Mouse (Mus musculus) lung, adult 2 months (tissue): ENCODE measurements around the gene Ripk4. TPM values are rescaled to one million over a fixed set of nuclear protein-coding genes. Genes with fewer than 3 reads are reported as not detected.
A peak's percentile ranks its signal among the peaks of the same experiment; 100 is the strongest.

Experiments used
- DNase-seq: peaks from one replicate; pipeline ENCODE4 v3.0.0; 2022
- H3K4me1 ChIP-seq: fragments of 200-500 bp; 2 replicates; pipeline ENCODE4 v1.6.1; 2011; ENCODE audit warnings: low read length; ENCODE audit not compliant: control insufficient read depth, insufficient read depth
- H3K4me3 ChIP-seq: fragments of 200-500 bp; replicated peaks from 2 replicates; pipeline ENCODE3; 2011; ENCODE audit warnings: low read depth, mild to moderate bottlenecking, control low read depth, low read length; ENCODE audit errors: extremely low read depth
- CTCF ChIP-seq: fragments of 200-500 bp; IDR thresholded peaks from 2 replicates; pipeline ENCODE4 v1.5.1; 2011; ENCODE audit warnings: mild to moderate bottlenecking, low read length, control low read depth; ENCODE audit not compliant: insufficient read depth
- POLR2A ChIP-seq: fragments of 200-500 bp; IDR thresholded peaks from 2 replicates; pipeline ENCODE4 v1.6.1; 2011; ENCODE audit warnings: low read depth, mild to moderate bottlenecking, control low read depth, low read length, borderline replicate concordance; ENCODE audit errors: extremely low read depth
- WGBS: fragments of 180-500 bp; shearing (Covaris S2); methylation state at CpG from one replicate; pipeline ENCODE4 v1.1.7; 2018; 5-methylcytosine and 5-hydroxymethylcytosine counted together
- polyA plus RNA-seq: library from polyadenylated mRNA; depleted of rRNA; stranded (reverse); fragments of >200 nt; gene quantifications from 2 replicates; pipeline ENCODE4 v1.2.3, GENCODE M21; 2012; rRNA removed

Ripk4 gene
- polyA plus RNA-seq: 15.5 and 16.7 TPM in 2 replicates

DNA sequence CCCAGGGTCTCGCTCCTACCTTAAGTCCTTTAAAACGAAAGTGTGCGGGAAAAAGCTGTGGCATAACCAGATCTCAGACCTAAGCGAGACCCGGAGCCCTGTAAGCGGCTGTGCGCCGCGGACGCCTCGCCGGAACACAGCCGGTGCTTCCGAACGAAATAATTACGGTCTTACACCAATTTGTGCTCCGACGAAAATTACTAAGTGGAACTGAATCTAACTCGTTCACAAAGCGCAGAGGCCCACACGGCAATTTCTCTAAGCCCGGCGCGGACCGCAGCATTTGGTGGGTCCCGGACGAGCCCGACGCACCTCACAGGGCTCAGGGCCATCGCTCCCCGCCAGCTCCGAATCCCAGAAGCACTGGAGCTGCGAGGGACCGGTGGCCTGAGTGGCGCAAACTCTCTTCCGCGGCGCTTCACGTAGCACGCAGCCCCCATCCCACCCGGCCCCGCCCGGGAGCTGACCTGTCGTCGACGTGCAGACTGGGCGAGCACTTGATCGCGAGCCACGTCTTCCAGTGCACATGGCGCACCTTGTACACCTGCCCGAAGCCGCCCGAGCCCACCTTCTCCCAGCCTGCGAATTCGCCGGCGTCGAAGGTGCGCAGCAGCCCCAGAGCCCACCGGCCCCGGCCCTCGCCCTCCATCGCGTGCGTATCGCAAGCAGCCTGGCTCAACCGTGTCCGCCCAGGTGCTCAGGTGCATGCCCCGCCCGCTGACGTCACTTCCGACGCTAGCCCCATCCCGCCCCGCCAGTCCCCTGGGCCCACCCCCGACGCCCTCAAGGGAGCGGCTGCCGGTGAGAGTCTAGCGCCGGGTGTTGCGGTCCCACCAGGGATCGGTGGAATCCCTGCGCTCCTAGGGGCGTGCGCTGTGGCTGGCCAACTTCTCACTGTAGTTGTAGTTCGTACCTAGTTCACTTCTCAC lies at the start of gene Ripk4:
Gene Ripk4, minus strand, starts transcription at position 727 of the 929 bp plus-strand sequence.
- 3% methylated on average over 88 of the region's 88 CpGs for WGBS
- H3K4me3 ChIP-seq: peak within 1 kb of the TSS; percentile 66
- peaks cover 5% of the 10 kb centered on the region; the same call in 1 of the 2 replicates for H3K4me1 ChIP-seq
- TF ChIP-seq CTCF (no peak), POLR2A (peak; percentile 61; the same call in 1 of the 2 replicates)
- peak; percentile 81 for DNase-seq

GRCm38 (mm10) chr16:97808881-97809280 lies 45.3 kb upstream of the Ripk4 start:
- 98% methylated on average over 3 of the region's 3 CpGs for WGBS
- no peak for TF ChIP-seq POLR2A
- no peak for TF ChIP-seq CTCF
- Histone ChIP-seq H3K4me1 (no peaks in the 10 kb centered on the region), H3K4me3 (no peak overlapping the region)
- no peak for DNase-seq

GRCm38 (mm10) chr16:97805646-97806045 lies 42.1 kb upstream of the Ripk4 start:
- no peaks in the 10 kb centered on the region for H3K4me1 ChIP-seq
- DNase-seq: no peak
- 95% methylated on average over 3 of the region's 3 CpGs for WGBS
- no peak overlapping the region for H3K4me3 ChIP-seq
- no peak for TF ChIP-seq POLR2A
- TF ChIP-seq CTCF: no peak

GRCm38 (mm10) chr16:97804680-97805547 lies 41.3 kb upstream of the Ripk4 start:
- peak; percentile 78 for DNase-seq
- Histone ChIP-seq H3K4me3 (no peak overlapping the region), H3K4me1 (no peaks in the 10 kb centered on the region)
- 74% methylated on average over 7 of the region's 7 CpGs for WGBS
- TF ChIP-seq CTCF (peak; percentile 71), POLR2A (no peak)

DNA sequence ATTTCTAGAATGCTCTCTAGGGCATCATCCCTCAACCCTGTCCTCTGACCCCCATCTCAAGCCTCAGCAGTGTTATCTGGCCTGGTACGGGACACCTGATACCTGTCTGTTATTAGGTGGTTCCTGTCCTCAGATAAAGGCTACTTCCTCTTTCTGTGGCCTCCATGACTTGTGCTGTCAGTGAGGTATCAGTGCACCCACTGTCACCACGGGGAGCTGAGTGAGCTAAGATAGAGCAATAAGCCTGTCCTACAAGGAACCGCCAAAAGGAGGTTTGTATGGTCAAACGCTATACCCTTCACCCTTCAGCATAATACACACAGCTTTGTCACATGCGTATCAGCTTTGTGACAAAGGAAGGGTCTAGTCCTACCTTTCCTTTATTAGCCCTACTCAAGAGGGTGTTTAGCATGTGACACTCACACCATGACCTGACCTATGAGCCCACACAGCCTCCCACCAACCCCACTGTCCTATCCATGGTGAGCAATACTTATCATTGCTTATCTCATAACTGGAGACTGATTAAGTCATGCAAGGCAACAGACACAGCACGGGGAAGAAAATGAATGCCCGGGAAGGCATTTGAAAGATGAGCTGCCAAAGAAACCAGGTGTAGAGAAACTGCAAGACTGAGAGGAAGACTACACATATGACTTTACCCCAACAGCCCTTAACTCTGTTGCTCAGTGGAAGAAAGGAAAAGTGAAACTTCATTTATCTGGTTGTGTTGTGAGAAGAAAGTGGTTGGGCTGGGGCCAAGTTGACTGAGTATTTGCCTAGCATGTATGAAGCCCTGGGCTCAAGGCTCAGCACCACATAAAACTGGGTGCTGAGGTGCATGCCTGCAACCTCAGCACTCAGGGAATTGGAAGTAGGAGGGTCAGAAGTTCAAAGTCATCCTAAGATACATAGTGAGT lies 34.6 kb upstream of the Ripk4 start:
- no peak overlapping the region for H3K4me3 ChIP-seq
- TF ChIP-seq POLR2A (no peak), CTCF (no peak)
- H3K4me1 ChIP-seq: no peaks in the 10 kb centered on the region
- DNase-seq: no peak
- 92% methylated on average over 7 of the region's 7 CpGs for WGBS

DNA sequence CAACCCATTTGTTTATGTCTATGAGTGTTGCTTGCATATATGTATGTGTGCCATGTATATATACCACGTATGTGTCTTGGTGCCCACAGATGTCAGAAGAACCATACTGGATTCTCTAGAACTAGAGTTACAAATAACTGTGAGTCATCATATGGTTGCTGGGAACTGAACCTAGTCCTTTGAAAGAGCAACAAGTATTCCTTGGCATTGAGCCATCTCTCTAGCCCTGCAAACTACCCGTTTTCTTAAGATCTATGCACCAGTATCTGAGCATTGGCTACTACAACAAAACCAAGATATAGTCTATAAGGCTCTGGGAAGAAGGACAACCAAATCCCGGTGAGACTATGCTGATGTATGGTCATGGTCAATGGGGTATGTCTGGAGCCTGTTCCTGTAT lies 33.6 kb upstream of the Ripk4 start:
- DNase-seq: no peak
- Histone ChIP-seq H3K4me3 (no peak overlapping the region), H3K4me1 (no peaks in the 10 kb centered on the region)
- TF ChIP-seq POLR2A (no peak), CTCF (no peak)
- 74% methylated on average over 3 of the region's 3 CpGs for WGBS

GRCm38 (mm10) chr16:97794256-97794655 lies 30.7 kb upstream of the Ripk4 start:
- WGBS: 94% methylated on average over 6 of the region's 6 CpGs

DNA sequence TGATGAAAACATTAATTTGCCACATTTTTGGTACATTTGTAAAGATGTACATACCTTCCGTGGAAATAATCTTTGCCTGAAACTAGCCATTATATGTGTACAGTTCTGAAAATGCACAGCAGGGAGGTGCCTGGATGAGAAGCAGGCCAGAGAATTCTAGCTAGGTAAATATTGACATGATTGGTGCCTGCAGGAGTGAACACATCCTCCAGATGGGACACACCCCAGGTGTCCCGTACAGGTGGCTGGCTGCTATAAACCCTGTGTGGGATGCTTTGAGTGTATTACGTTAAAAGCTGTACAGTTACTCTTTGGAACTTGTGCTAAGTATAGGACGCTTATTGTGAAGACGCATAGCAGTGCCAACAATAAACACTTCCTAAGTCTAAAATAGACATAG lies 19.5 kb upstream of the Ripk4 start:
- H3K4me1 ChIP-seq: no peaks in the 10 kb centered on the region; the same call in 1 of the 2 replicates
- TF ChIP-seq POLR2A: no peak
- TF ChIP-seq CTCF: no peak
- no peak overlapping the region for H3K4me3 ChIP-seq
- whole genome bisulfite sequencing: 70% methylated on average over 5 of the region's 5 CpGs
- DNase-seq: no peak

More at GRCm38 (mm10) chr16:97794256-97794655, 30.7 kb upstream of the Ripk4 start:
- Histone ChIP-seq H3K4me3 (no peak overlapping the region), H3K4me1 (no peaks in the 10 kb centered on the region)
- no peak for TF ChIP-seq CTCF
- TF ChIP-seq POLR2A: no peak
- no peak for DNase-seq
